Comparison of ENCODE assay signal across 9 mouse cellular contexts in genomic region chr2:73925089-73925488, GRCm38 (mm10). TPM values are rescaled to one million over a fixed set of nuclear protein-coding genes. Genes with fewer than 3 reads are reported as not detected.
DNase-seq lines count a peak whose midpoint lies in the region; ATAC-seq lines count a peak whose summit lies in the region.
"Had no signal": no experiment of that assay in that cellular context is flagged by ENCODE, and none has a peak within 500 bp of the region (broad histone marks: within the 10 kb centered on the region; RNA-seq: fewer than 3 reads in every experiment).

No protein-coding gene starts in this region.

- no peak overlapping the region for H3K4me2 ChIP-seq in liver, embryonic 12.5 days
- H3K4me2 ChIP-seq in kidney, embryonic 15.5 days, result no peak overlapping the region
- H3K4me2 ChIP-seq in limb, embryonic 12.5 days, result no peak overlapping the region
- no peak overlapping the region for H3K4me2 ChIP-seq in neural tube, embryonic 11.5 days (ENCODE audit: low read depth)
- H3K4me2 ChIP-seq: liver, embryonic 13.5 days had no signal

- peaks cover 11% of the 10 kb centered on the region; the same call in 1 of the 2 replicates for H3K27me3 ChIP-seq in liver, embryonic 12.5 days (replicated peaks)
- no peaks in the 10 kb centered on the region for H3K27me3 ChIP-seq in kidney, embryonic 15.5 days
- H3K27me3 ChIP-seq in limb, embryonic 12.5 days, result no peaks in the 10 kb centered on the region; the same call in 1 of the 2 replicates
- no peaks in the 10 kb centered on the region for H3K27me3 ChIP-seq in neural tube, embryonic 11.5 days (ENCODE audit: control insufficient read depth, insufficient read depth, low read length)
- H3K27me3 ChIP-seq: liver, embryonic 13.5 days had no signal

- no peaks in the 10 kb centered on the region for H3K4me1 ChIP-seq in liver, embryonic 12.5 days
- H3K4me1 ChIP-seq in kidney, embryonic 15.5 days, result no peaks in the 10 kb centered on the region
- 0 out of 2 replicates have a peak, but pooled peaks cover 3% of the 10 kb centered on the region for H3K4me1 ChIP-seq in limb, embryonic 12.5 days (replicated peaks)
- no peaks in the 10 kb centered on the region for H3K4me1 ChIP-seq in neural tube, embryonic 11.5 days (ENCODE audit: control insufficient read depth, insufficient read depth, low read length)
- H3K4me1 ChIP-seq: liver, embryonic 13.5 days had no signal

- H3K9ac ChIP-seq in liver, embryonic 12.5 days, result no peak overlapping the region
- no peak overlapping the region for H3K9ac ChIP-seq in kidney, embryonic 15.5 days
- H3K9ac ChIP-seq in limb, embryonic 12.5 days (replicated peaks), result no peak overlapping the region
- H3K9ac ChIP-seq in neural tube, embryonic 11.5 days (ENCODE audit: low read length), result no peak overlapping the region
- H3K9ac ChIP-seq: liver, embryonic 13.5 days had no signal

- no peaks in the 10 kb centered on the region for H3K9me3 ChIP-seq in liver, embryonic 12.5 days (replicated peaks)
- H3K9me3 ChIP-seq in kidney, embryonic 15.5 days (replicated peaks), result no peaks in the 10 kb centered on the region
- 0 out of 2 replicates have a peak, but pooled peaks cover 6% of the 10 kb centered on the region for H3K9me3 ChIP-seq in limb, embryonic 12.5 days
- no peaks in the 10 kb centered on the region for H3K9me3 ChIP-seq in neural tube, embryonic 11.5 days (ENCODE audit: control insufficient read depth, low read length)
- H3K9me3 ChIP-seq: liver, embryonic 13.5 days had no signal

- H3K4me3 ChIP-seq in liver, embryonic 12.5 days, result no peak overlapping the region
- no peak overlapping the region for H3K4me3 ChIP-seq in kidney, embryonic 15.5 days (replicated peaks)
- no peak overlapping the region for H3K4me3 ChIP-seq in limb, embryonic 12.5 days (replicated peaks)
- H3K4me3 ChIP-seq in neural tube, embryonic 11.5 days (ENCODE audit: low read depth, low read length), result no peak overlapping the region
- H3K4me3 ChIP-seq: liver, embryonic 13.5 days had no signal

- ATAC-seq in liver, embryonic 12.5 days, result no peak
- peak; percentile 67; the same call in 1 of the 2 replicates for ATAC-seq in kidney, embryonic 15.5 days (replicated peaks; ENCODE audit: low FRiP score)
- peak; percentile 59; the same call in 1 of the 2 replicates for ATAC-seq in limb, embryonic 12.5 days (ENCODE audit: insufficient number of reproducible peaks, insufficient read depth, low FRiP score, low TSS enrichment, low read depth)
- ATAC-seq in neural tube, embryonic 11.5 days (ENCODE audit: insufficient read depth, low FRiP score, low TSS enrichment), result no peak

- no peaks in the 10 kb centered on the region for H3K36me3 ChIP-seq in liver, embryonic 12.5 days
- H3K36me3 ChIP-seq in kidney, embryonic 15.5 days, result no peaks in the 10 kb centered on the region
- no peaks in the 10 kb centered on the region for H3K36me3 ChIP-seq in limb, embryonic 12.5 days
- no peaks in the 10 kb centered on the region for H3K36me3 ChIP-seq in neural tube, embryonic 11.5 days (ENCODE audit: control insufficient read depth, insufficient read depth, low read length)
- H3K36me3 ChIP-seq: liver, embryonic 13.5 days had no signal

- DNase-seq in liver, result peak; percentile 37
- DNase-seq in cerebellum, postnatal 4 days (ENCODE audit: low spot score in 2 of 2), result peak; percentile 73 to 89
- peak; percentile 74 to 85 for DNase-seq in frontal cortex, postnatal 36 days (ENCODE audit: low spot score in 2 of 2)
- peak; percentile 72 for DNase-seq in neural tube, embryonic 11.5 days (ENCODE audit: low spot score)
- DNase-seq in testis, postnatal 14 days (ENCODE audit: low spot score), result peak; percentile 83
- DNase-seq: liver, embryonic 13.5 days had no signal

- WGBS in liver, embryonic 12.5 days (ENCODE audit: insufficient replicate concordance), result 32% methylated on average over 5 of the region's 5 CpGs
- WGBS in kidney, embryonic 15.5 days, result 19% methylated on average over 5 of the region's 5 CpGs
- 19% methylated on average over 5 of the region's 5 CpGs for WGBS in limb, embryonic 12.5 days
- WGBS in neural tube, embryonic 11.5 days, result 31% methylated on average over 5 of the region's 5 CpGs

- H3K27ac ChIP-seq in liver, embryonic 12.5 days, result no peak overlapping the region
- no peak overlapping the region for H3K27ac ChIP-seq in kidney, embryonic 15.5 days
- H3K27ac ChIP-seq in limb, embryonic 12.5 days, result no peak overlapping the region
- H3K27ac ChIP-seq in neural tube, embryonic 11.5 days (ENCODE audit: low read depth, low read length), result no peak overlapping the region
- H3K27ac ChIP-seq: liver, embryonic 13.5 days had no signal

RNA-seq across cellular contexts. Expression of gene Atp5g3, which starts 14.0 kb away (rescaled TPM):
- polyA plus RNA-seq in liver, embryonic 12.5 days (2016; fragmentation: Nextera tagmentation; extraction: Ambion mirVana), result 807 and 810 TPM in 2 replicates
- polyA plus RNA-seq in kidney, embryonic 15.5 days (2015; fragmentation: Nextera tagmentation; extraction: Ambion mirVana), result 1,335 and 1,460 TPM in 2 replicates
- 968 and 980 TPM in 2 replicates for polyA plus RNA-seq in limb, embryonic 12.5 days (2016; fragmentation: Nextera tagmentation; extraction: Ambion mirVana)
- 875 and 905 TPM in 2 replicates for polyA plus RNA-seq in neural tube, embryonic 11.5 days (2014; fragmentation: Nextera tagmentation; extraction: Ambion mirVana)

RNA-seq across cellular contexts. Expression of gene Atf2, which starts 32.6 kb away (rescaled TPM):
- 28.7 and 30.8 TPM in 2 replicates for polyA plus RNA-seq in liver, embryonic 12.5 days (2016; fragmentation: Nextera tagmentation; extraction: Ambion mirVana)
- polyA plus RNA-seq in kidney, embryonic 15.5 days (2015; fragmentation: Nextera tagmentation; extraction: Ambion mirVana), result 72.9 and 76.7 TPM in 2 replicates
- polyA plus RNA-seq in limb, embryonic 12.5 days (2016; fragmentation: Nextera tagmentation; extraction: Ambion mirVana), result 90.8 and 92.3 TPM in 2 replicates
- 83.8 and 84.5 TPM in 2 replicates for polyA plus RNA-seq in neural tube, embryonic 11.5 days (2014; fragmentation: Nextera tagmentation; extraction: Ambion mirVana)

Comparison
In these comparisons a context has a peak if more than half of its experiments do, and no peak if none do; other contexts are left out.
1. ATAC-seq: peak in kidney, embryonic 15.5 days (single experiment) and limb, embryonic 12.5 days (single experiment); none in liver, embryonic 12.5 days (single experiment) and neural tube, embryonic 11.5 days (single experiment).
2. Peak in every context shown above with its lines, with median percentiles within 50 percentile points of each other: DNase-seq.